Mouse (Mus musculus): ENCODE data around the gene Donson.

Donson gene

DNA sequence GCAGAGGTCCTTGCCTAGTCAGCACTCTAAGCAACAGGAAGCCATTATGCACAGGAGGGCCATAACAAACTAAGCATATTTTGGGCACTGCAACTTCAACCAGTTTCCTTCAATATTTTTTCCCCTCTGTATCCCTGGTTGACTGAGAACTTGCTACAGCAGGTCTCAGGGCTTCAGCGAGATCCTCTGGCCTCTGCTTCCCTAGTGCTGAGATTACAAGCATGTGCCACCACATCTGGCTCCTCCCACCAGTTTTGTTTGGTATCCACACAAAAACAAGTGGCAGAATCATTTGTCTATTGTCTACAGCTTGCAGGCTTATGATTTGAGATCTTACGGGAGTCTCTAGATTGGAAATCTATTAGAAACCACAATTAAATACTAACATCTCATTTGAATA lies 43.7 kb downstream of the Donson start:
- no peak for DNase-seq (ENCODE audit: extremely low spot score)

DNA sequence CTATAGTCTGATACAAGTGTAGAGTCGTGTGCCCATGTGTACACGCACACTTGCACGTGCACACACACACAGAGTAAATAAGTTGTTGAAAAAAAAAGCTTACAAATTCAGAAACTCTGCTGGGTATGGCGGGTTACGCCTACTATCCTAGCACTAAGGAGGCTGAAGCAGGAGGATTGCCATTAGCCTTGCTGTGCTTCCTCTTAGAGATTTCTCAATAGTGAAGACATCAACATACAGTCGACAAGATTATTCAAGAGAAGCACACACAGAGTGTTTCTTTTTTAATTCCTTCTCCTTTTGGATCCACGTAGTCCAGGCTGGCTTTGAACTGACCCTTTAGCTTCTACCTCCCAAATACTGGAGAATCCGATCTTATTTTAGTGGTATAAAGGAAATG lies 48.4 kb downstream of the Donson start:
- DNase-seq (ENCODE audit: extremely low spot score) = no peak

DNA sequence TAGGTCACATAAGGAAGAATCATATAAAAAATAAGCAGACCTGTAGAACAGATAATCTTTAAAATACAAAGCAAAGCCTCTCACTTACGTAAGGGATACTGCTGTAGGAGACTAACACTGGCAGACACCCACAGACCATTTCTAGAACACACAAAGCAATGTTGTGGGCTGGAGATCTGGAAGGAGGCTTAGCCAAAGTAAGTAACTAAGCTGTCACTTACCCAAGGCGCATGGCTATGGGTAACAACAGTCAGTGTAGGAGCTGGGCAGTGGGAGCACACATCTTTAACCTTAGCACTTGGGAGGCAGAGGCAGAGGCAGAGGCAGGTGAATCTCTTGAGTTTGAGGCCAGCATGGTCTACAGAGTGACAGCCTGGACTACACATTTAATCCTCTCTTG lies 48.9 kb downstream of the Donson start:
- no peak for DNase-seq (ENCODE audit: extremely low spot score)

DNA sequence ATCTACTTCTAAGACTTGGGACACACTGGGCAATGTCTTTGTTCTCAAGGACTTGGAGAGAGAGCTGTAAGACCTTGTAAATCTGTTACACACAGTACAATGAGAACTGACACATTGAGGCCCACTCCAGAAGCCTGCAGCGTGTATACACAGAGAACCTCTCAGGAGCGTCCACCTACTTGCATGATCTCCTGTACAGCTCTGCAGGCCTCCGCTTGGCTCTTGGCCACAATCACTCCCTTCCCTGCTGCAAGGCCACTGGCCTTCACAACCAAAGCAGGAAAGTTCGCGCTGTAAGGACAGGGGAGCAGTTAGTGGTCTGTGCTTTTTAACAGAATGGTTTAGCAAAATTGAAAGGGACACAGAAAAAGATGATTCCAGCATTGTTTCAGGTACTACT lies 49.4 kb downstream of the Donson start:
- no peak for DNase-seq (ENCODE audit: extremely low spot score)

- no peak for DNase-seq (ENCODE audit: extremely low spot score)
These were observed 54.9 kb downstream of the Donson start for GRCm38 (mm10) chr16:91633641-91634040.

DNA sequence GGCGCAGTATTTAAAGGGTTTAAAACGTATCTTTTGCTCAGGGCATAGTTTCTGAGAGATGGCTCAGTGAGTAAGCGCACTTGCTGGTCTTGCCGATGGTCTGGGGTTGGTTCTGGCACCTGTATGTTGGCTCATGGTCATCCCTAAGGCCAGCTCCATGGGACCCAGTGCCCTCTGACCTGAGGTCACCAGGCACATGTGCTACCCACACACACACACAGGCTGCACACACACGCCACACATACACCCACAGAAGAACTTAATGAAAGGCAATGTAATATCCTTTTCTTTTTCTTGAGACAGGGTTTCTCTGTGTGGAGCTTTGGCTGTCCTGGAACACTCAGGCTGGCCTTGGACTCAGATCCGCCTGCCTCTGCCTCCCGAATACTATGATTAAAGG lies 55.6 kb downstream of the Donson start:
- no peak for DNase-seq (ENCODE audit: extremely low spot score)

DNA sequence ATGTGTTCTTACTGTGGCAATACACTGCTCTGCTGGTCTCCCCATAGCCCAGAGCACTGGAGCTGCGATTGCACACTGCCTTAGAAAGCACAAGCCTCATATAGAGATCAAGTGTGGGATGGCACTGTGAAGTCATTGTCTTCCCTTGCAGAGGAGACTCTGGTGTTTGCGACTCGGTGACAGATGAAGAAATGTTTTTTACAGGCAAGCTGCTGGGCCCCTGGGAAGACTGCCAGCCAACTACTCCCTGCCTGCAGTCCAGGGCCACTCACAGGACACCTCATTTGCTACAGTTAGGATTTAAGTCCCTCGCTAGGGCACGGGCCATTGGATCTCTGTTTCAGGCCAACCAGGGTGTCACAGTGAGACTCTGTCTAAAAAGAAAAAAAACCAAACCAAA lies 56.1 kb downstream of the Donson start:
- no peak for DNase-seq (ENCODE audit: extremely low spot score)

DNA sequence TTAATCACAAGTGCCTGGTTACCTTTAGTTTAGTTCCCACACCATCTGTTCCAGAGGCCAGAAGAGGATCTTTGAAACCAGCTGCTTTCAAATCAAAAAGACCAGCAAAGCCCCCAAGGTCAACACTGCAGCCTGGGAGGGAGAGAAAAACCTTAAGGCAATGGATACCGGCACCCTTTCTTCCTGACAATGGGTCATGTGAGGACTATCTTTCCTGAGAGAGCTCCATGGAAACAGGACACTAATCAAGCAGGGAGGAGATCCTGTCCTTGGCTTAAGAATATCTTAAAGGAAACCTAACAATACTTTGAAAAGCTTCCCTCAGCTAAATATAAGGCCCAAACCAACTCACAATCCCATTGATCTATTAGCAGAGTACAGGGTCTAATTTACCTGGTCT lies 58.0 kb downstream of the Donson start:
- DNase-seq (ENCODE audit: extremely low spot score) = no peak

DNA sequence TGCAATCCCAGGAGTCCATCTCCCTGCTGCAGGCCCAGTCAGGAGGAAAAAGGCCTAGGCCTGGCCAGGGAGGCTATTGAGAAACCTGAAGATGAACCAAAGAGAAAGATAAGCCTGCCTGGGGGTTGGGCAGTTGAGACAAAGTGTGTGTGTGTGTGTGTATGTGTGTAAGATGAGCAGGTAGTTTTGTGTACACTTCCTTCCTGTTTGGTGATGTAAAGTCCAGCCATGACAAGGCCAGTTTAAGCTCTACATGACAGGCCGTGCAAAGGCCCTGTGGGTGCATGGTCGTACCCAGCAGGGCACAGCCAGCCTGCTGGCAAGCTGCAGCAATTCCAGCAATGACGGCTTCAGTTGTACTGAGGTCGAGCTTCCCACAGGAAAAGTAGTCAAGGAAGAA lies 58.8 kb downstream of the Donson start:
- DNase-seq (ENCODE audit: extremely low spot score) = no peak

DNA sequence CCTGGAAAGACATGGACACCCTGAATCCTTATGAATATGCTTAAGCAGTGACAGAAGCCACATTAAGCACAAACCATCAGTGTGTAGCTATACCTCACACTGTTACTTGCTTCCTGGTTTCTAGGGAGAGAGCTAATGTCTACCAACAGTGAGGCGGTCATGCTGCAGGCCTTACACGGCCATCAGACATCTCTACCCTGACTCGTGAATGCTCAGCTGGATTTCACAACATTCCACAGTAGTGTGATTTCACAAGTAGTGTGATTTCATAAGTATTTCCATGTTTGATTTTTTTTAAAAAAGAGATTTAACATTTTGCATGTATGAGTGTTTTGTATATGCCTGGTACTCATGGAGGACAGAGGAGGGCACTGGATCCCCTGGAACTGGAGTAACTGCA lies 59.9 kb downstream of the Donson start:
- DNase-seq (ENCODE audit: extremely low spot score) = no peak

- no peak for DNase-seq (ENCODE audit: extremely low spot score)
These were observed 60.7 kb downstream of the Donson start for GRCm38 (mm10) chr16:91627831-91628230.

Data from embryo, embryonic 9.5 days (tissue).